24 mouse cellular contexts compared by ENCODE assay signal in genomic region chr16:18044991-18045390, GRCm38 (mm10). TPM values are rescaled to one million over a fixed set of nuclear protein-coding genes. Genes with fewer than 3 reads are reported as not detected.
DNase-seq lines count a peak whose midpoint lies in the region; ATAC-seq lines count a peak whose summit lies in the region.
"Had no signal": no experiment of that assay in that cellular context is flagged by ENCODE, and none has a peak within 500 bp of the region (broad histone marks: within the 10 kb centered on the region; RNA-seq: fewer than 3 reads in every experiment).

No protein-coding gene starts in this region.

- no peak overlapping the region for H3K4me2 ChIP-seq in kidney, embryonic 15.5 days
- H3K4me2 ChIP-seq: embryonic facial prominence, embryonic 13.5 days; embryonic facial prominence, embryonic 15.5 days; forebrain, embryonic 12.5 days had no signal

- no peaks in the 10 kb centered on the region for H3K36me3 ChIP-seq in kidney, embryonic 15.5 days
- H3K36me3 ChIP-seq: embryonic facial prominence, embryonic 13.5 days; embryonic facial prominence, embryonic 15.5 days; forebrain, embryonic 10.5 days; forebrain, embryonic 12.5 days had no signal

- 73% methylated on average over 10 of the region's 10 CpGs for WGBS in kidney, embryonic 15.5 days

- no peak overlapping the region for H3K27ac ChIP-seq in kidney, embryonic 15.5 days
- H3K27ac ChIP-seq: embryonic facial prominence, embryonic 13.5 days; embryonic facial prominence, embryonic 15.5 days; forebrain, embryonic 10.5 days; forebrain, embryonic 12.5 days had no signal

- no peak overlapping the region for H3K4me3 ChIP-seq in kidney, embryonic 15.5 days (replicated peaks)
- H3K4me3 ChIP-seq: embryonic facial prominence, embryonic 13.5 days; embryonic facial prominence, embryonic 15.5 days; erythroblast, embryonic 14.5 days; forebrain, embryonic 10.5 days; forebrain, embryonic 12.5 days had no signal

- H3K27me3 ChIP-seq in kidney, embryonic 15.5 days = no peaks in the 10 kb centered on the region; the same call in 1 of the 2 replicates
- H3K27me3 ChIP-seq: embryonic facial prominence, embryonic 13.5 days; embryonic facial prominence, embryonic 15.5 days had no signal

- H3K4me1 ChIP-seq in kidney, embryonic 15.5 days = 0 out of 2 replicates have a peak, but pooled peaks cover 2% of the 10 kb centered on the region
- H3K4me1 ChIP-seq: embryonic facial prominence, embryonic 13.5 days; embryonic facial prominence, embryonic 15.5 days; forebrain, embryonic 10.5 days; forebrain, embryonic 12.5 days had no signal

- H3K9ac ChIP-seq in kidney, embryonic 15.5 days = no peak overlapping the region
- H3K9ac ChIP-seq: embryonic facial prominence, embryonic 13.5 days; embryonic facial prominence, embryonic 15.5 days; forebrain, embryonic 12.5 days had no signal

- DNase-seq in kidney, adult 18-20 months = peak; percentile 48
- peak; percentile 61 to 72 for DNase-seq in kidney, adult 8-10 months
- no peak for DNase-seq in kidney, postnatal 4 days
- DNase-seq in kidney, postnatal 14 days = peak; percentile 37
- DNase-seq in kidney, postnatal 25 days = peak; percentile 42 to 75
- no peak for DNase-seq in frontal cortex, postnatal 14 days (ENCODE audit: low spot score in 2 of 2)
- DNase-seq in adrenal gland, adult 2 months = no peak
- DNase-seq: adrenal gland, adult 8-10 months; adrenal gland, postnatal 14 days; adrenal gland, postnatal 36 days; cerebellum, adult 11-12 months; cerebellum, adult 2 months; cerebellum, adult 9-10 months; cerebellum, postnatal 10 days; cerebellum, postnatal 25 days; embryo, embryonic 11 days had no signal

- ATAC-seq in kidney, embryonic 15.5 days (replicated peaks; ENCODE audit: low FRiP score) = no peak
- ATAC-seq: forebrain, embryonic 14.5 days; forebrain, embryonic 16.5 days had no signal

- no peaks in the 10 kb centered on the region for H3K9me3 ChIP-seq in kidney, embryonic 15.5 days (replicated peaks)
- H3K9me3 ChIP-seq: embryonic facial prominence, embryonic 13.5 days; embryonic facial prominence, embryonic 15.5 days; forebrain, embryonic 10.5 days; forebrain, embryonic 12.5 days had no signal

RNA-seq across cellular contexts. Expression of gene Dgcr6, which starts 7.7 kb away (rescaled TPM):
- polyA plus RNA-seq in kidney, embryonic 15.5 days (2015; fragmentation: Nextera tagmentation; extraction: Ambion mirVana) = 93.2 and 105 TPM in 2 replicates
- total RNA-seq in adrenal gland, adult 2 months (2021) = 10 to 100 TPM; 71.3 to 75.7 TPM
- polyA plus RNA-seq in adrenal gland, adult 2 months (2012; rRNA removed) = 127 and 132 TPM in 2 replicates

RNA-seq across cellular contexts. Expression of gene Prodh, which starts 45.0 kb away (rescaled TPM):
- 19.5 and 20.5 TPM in 2 replicates for polyA plus RNA-seq in kidney, embryonic 15.5 days (2015; fragmentation: Nextera tagmentation; extraction: Ambion mirVana)
- 10 to 100 TPM; 30.2 to 46.7 TPM for total RNA-seq in adrenal gland, adult 2 months (2021)
- polyA plus RNA-seq in adrenal gland, adult 2 months (2012; rRNA removed) = 68.7 and 99.1 TPM in 2 replicates

Comparison
In these comparisons a context has a peak if more than half of its experiments do, and no peak if none do; other contexts are left out.
1. DNase-seq: peak in kidney, adult 18-20 months (single experiment), kidney, adult 8-10 months (2 of 2), kidney, postnatal 14 days (single experiment) and kidney, postnatal 25 days (2 of 2); none in kidney, postnatal 4 days (0 of 2), frontal cortex, postnatal 14 days (0 of 2) and adrenal gland, adult 2 months (single experiment).